Mouse (Mus musculus) heart, adult 2 months (tissue): Measurements from ENCODE around the gene Mpped1.

Experiments
- CTCF ChIP-seq: fragments of 200-600 bp; IDR thresholded peaks from 2 replicates; pipeline ENCODE4 v1.8.1; 2022; ENCODE audit warnings: antibody characterized with exemption, mild to moderate bottlenecking, moderate library complexity
- EP300 ChIP-seq: fragments of 200-500 bp; IDR thresholded peaks from 2 replicates; pipeline ENCODE4 v1.6.1; 2011; ENCODE audit warnings: low read depth, low read length, control low read depth; ENCODE audit not compliant: insufficient read depth

DNA sequence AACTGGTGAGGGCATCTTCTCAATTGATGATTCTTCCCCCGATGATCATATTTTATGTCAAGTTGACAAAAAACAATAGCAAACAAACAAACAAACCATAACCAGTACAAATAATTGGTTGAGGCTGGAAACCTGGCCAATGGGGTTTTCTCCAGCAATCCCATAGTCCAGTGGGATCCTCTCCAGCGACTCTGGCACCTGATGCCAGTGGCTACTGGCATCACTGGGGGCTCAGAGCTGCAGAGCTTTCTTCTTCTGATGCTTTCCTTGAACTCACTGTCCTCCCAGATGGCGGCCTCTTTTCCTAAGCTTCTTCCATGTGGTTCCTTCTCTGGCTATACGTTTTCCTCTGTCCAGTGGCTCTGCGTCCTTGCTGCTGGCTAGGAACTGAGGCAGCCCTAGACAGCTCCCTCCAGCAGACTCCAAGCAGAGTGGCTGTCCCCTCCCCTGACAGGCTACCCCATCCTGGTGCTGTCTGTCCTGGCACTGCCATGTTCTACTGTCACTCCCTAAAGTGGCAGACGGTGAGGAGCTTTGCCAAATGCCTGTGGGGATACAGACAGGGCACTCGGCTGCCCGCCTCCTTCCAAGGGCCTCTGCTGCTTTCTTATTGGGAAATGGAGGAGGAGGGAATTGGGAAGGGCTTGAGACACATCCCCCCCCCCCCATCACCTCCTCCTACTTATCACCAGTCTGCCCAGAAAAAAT is 7.8 kb upstream of the Mpped1 start:
- TF ChIP-seq CTCF (no peak), EP300 (no peak)
